In the genomic region with DNA sequence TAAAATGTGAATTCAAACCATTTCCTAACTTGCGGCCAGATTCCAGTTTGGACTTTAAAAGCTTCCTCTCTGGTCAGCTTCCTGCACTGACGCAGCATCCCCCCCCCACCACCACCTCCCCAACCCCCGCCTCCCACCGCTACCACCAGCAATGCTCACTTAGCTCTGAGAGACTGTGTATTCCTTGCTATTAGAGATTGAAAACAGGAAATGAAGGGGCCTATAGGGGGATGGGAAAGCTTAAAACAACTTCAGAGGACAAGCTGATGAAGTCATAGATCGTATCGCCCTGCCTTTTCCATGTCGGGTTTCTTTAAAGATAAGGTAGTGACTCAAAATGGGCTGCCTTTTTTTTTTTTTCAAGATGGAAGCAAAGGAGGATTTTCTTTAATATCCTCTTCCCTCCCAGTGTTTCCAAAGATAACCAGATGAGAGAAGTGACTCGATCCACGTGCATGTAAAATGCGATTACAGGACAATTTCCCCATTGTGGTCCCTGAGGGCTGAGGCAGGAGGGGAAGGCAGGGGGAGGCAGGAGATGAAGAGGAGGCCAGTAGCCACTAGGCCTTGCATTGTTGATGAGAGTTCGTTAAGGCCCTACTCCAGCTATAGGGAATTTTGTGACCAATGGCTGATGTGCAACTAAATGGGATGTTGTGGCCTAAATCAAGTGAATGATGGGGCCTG, we compare ENCODE assay signal across 15 mouse cellular contexts. TPM values are rescaled to one million over a fixed set of nuclear protein-coding genes. Genes with fewer than 3 reads are reported as not detected.
DNase-seq lines count a peak whose midpoint lies in the region; ATAC-seq and TF ChIP-seq lines count a peak whose summit lies in the region.
"Had no signal": no experiment of that assay in that cellular context is flagged by ENCODE, and none has a peak within 500 bp of the region (broad histone marks: within the 10 kb centered on the region; RNA-seq: fewer than 3 reads in every experiment).

No protein-coding gene starts in this region.

- H3K4me3 ChIP-seq in heart, embryonic 10.5 days: no peak overlapping the region
- H3K4me3 ChIP-seq in lung, embryonic 15.5 days: no peak overlapping the region
- no peak overlapping the region for H3K4me3 ChIP-seq in lung, adult 2 months (replicated peaks; ENCODE audit: extremely low read depth, low read depth, low read length)
- H3K4me3 ChIP-seq: forebrain, embryonic 12.5 days; limb, embryonic 15.5 days had no signal

- no peak overlapping the region for H3K4me2 ChIP-seq in lung, embryonic 15.5 days
- H3K4me2 ChIP-seq: forebrain, embryonic 12.5 days; limb, embryonic 15.5 days; midbrain, embryonic 11.5 days had no signal

- no peak overlapping the region for H3K27ac ChIP-seq in heart, embryonic 10.5 days
- peak overlapping the region; percentile 60 for H3K27ac ChIP-seq in lung, embryonic 15.5 days
- H3K27ac ChIP-seq: forebrain, embryonic 12.5 days; limb, embryonic 15.5 days had no signal

- H3K9me3 ChIP-seq in heart, embryonic 10.5 days: no peaks in the 10 kb centered on the region
- H3K9me3 ChIP-seq in lung, embryonic 15.5 days: no peaks in the 10 kb centered on the region
- H3K9me3 ChIP-seq: forebrain, embryonic 12.5 days; limb, embryonic 15.5 days had no signal

- TF ChIP-seq POLR2A in lung, adult 2 months (IDR thresholded peaks at IDR 0.05; ENCODE audit: borderline replicate concordance, extremely low read depth, low read depth, low read length): no peak

- TF ChIP-seq CTCF in lung, adult 2 months (IDR thresholded peaks at IDR 0.05; ENCODE audit: insufficient read depth, low read length): no peak

- 0 out of 2 replicates have a peak, but pooled peaks have one; percentile 20 for ATAC-seq in lung, embryonic 15.5 days (ENCODE audit: borderline replicate concordance, extremely low read depth, low FRiP score, low TSS enrichment)

- peaks cover 26% of the 10 kb centered on the region; the same call in 1 of the 2 replicates for H3K27me3 ChIP-seq in heart, embryonic 10.5 days (ENCODE audit: insufficient read depth, poor library complexity, severe bottlenecking)
- H3K27me3 ChIP-seq in lung, embryonic 15.5 days: peaks cover 4% of the 10 kb centered on the region; the same call in 1 of the 2 replicates

- peaks cover 4% of the 10 kb centered on the region; the same call in 1 of the 2 replicates for H3K4me1 ChIP-seq in heart, embryonic 10.5 days
- peaks cover 15% of the 10 kb centered on the region; the same call in 1 of the 2 replicates for H3K4me1 ChIP-seq in lung, embryonic 15.5 days
- peaks cover 4% of the 10 kb centered on the region; the same call in 1 of the 2 replicates for H3K4me1 ChIP-seq in lung, adult 2 months (ENCODE audit: control insufficient read depth, insufficient read depth, low read length)

- no peaks in the 10 kb centered on the region for H3K36me3 ChIP-seq in heart, embryonic 10.5 days
- no peaks in the 10 kb centered on the region for H3K36me3 ChIP-seq in lung, embryonic 15.5 days
- H3K36me3 ChIP-seq: forebrain, embryonic 12.5 days; limb, embryonic 15.5 days had no signal

- H3K9ac ChIP-seq in lung, embryonic 15.5 days: no peak overlapping the region
- H3K9ac ChIP-seq: forebrain, embryonic 12.5 days; limb, embryonic 15.5 days had no signal

- 39% methylated on average over 11 of the region's 11 CpGs for WGBS in heart, embryonic 10.5 days
- 36% methylated on average over 11 of the region's 11 CpGs for WGBS in lung, embryonic 15.5 days
- 51% methylated on average over 11 of the region's 11 CpGs for WGBS in lung, adult 2 months

- DNase-seq in heart, adult 11 months: peak; percentile 87
- no peak for DNase-seq in heart, embryonic 10.5 days (ENCODE audit: low spot score)
- no peak for DNase-seq in lung, adult 2 months
- peak; percentile 51 for DNase-seq in kidney, postnatal 10 days
- DNase-seq in naive thymus-derived CD4-positive, alpha-beta T cell, adult 2 months (ENCODE audit: low read depth): peak; percentile 19
- no peak for DNase-seq in thymus, postnatal 4 days
- no peak for DNase-seq in urinary bladder, postnatal 25 days (ENCODE audit: low spot score)
- DNase-seq: cerebellum, postnatal 10 days had no signal

RNA-seq across cellular contexts. Expression of gene H2al1a, which starts 44.4 kb away (rescaled TPM):
- polyA plus RNA-seq in heart, embryonic 10.5 days (2016; fragmentation: Nextera tagmentation; extraction: Ambion mirVana): not detected in 2 replicates
- polyA plus RNA-seq in lung, embryonic 15.5 days (2015; fragmentation: Nextera tagmentation; extraction: Ambion mirVana): not detected in 2 replicates
- not detected in 2 replicates for polyA plus RNA-seq in lung, adult 2 months (2012; rRNA removed)
- polyA plus RNA-seq: forebrain, embryonic 12.5 days; gonadal fat pad, adult 2 months; limb, embryonic 15.5 days; midbrain, embryonic 11.5 days; neural tube, embryonic 14.5 days; stomach, embryonic 16.5 days had no signal

RNA-seq across cellular contexts. Expression of gene H2al1b, which starts 47.6 kb away (rescaled TPM):
- not detected in 2 replicates for polyA plus RNA-seq in heart, embryonic 10.5 days (2016; fragmentation: Nextera tagmentation; extraction: Ambion mirVana)
- not detected in 2 replicates for polyA plus RNA-seq in lung, embryonic 15.5 days (2015; fragmentation: Nextera tagmentation; extraction: Ambion mirVana)
- polyA plus RNA-seq in lung, adult 2 months (2012; rRNA removed): not detected in 2 replicates
- polyA plus RNA-seq: forebrain, embryonic 12.5 days; gonadal fat pad, adult 2 months; limb, embryonic 15.5 days; midbrain, embryonic 11.5 days; neural tube, embryonic 14.5 days; stomach, embryonic 16.5 days had no signal

RNA-seq across cellular contexts. Expression of gene H2al1c, which starts 50.8 kb away (rescaled TPM):
- polyA plus RNA-seq in heart, embryonic 10.5 days (2016; fragmentation: Nextera tagmentation; extraction: Ambion mirVana): not detected in 2 replicates
- not detected in 2 replicates for polyA plus RNA-seq in lung, embryonic 15.5 days (2015; fragmentation: Nextera tagmentation; extraction: Ambion mirVana)
- polyA plus RNA-seq in lung, adult 2 months (2012; rRNA removed): not detected in 2 replicates
- polyA plus RNA-seq: forebrain, embryonic 12.5 days; gonadal fat pad, adult 2 months; limb, embryonic 15.5 days; midbrain, embryonic 11.5 days; neural tube, embryonic 14.5 days; stomach, embryonic 16.5 days had no signal

RNA-seq across cellular contexts. Expression of gene H2al1d, which starts 54.0 kb away (rescaled TPM):
- not detected in 2 replicates for polyA plus RNA-seq in heart, embryonic 10.5 days (2016; fragmentation: Nextera tagmentation; extraction: Ambion mirVana)
- polyA plus RNA-seq in lung, embryonic 15.5 days (2015; fragmentation: Nextera tagmentation; extraction: Ambion mirVana): not detected in 2 replicates
- polyA plus RNA-seq in lung, adult 2 months (2012; rRNA removed): not detected in 2 replicates
- polyA plus RNA-seq: forebrain, embryonic 12.5 days; gonadal fat pad, adult 2 months; limb, embryonic 15.5 days; midbrain, embryonic 11.5 days; neural tube, embryonic 14.5 days; stomach, embryonic 16.5 days had no signal

RNA-seq across cellular contexts. Expression of gene H2al1e, which starts 57.1 kb away (rescaled TPM):
- polyA plus RNA-seq in heart, embryonic 10.5 days (2016; fragmentation: Nextera tagmentation; extraction: Ambion mirVana): not detected in 2 replicates
- not detected in 2 replicates for polyA plus RNA-seq in lung, embryonic 15.5 days (2015; fragmentation: Nextera tagmentation; extraction: Ambion mirVana)
- polyA plus RNA-seq in lung, adult 2 months (2012; rRNA removed): not detected in 2 replicates
- polyA plus RNA-seq: forebrain, embryonic 12.5 days; limb, embryonic 15.5 days; midbrain, embryonic 11.5 days; neural tube, embryonic 14.5 days; stomach, embryonic 16.5 days had no signal

Comparison
In these comparisons a context has a peak if more than half of its experiments do, and no peak if none do; other contexts are left out.
1. DNase-seq: peak in heart, adult 11 months (single experiment), kidney, postnatal 10 days (single experiment) and naive thymus-derived CD4-positive, alpha-beta T cell, adult 2 months (single experiment); none in heart, embryonic 10.5 days (single experiment), lung, adult 2 months (single experiment), thymus, postnatal 4 days (single experiment) and urinary bladder, postnatal 25 days (single experiment).